Mouse (Mus musculus): ENCODE measurements at regions not wholly inside any gene's neighbourhood (a gene's known extent, or its start where the extent isn't known, plus 50 kb on each side); places are given as distances from the start of the nearest gene placed in this dataset.
"Not testable (repeated sequence)": the region's sequence is repeated elsewhere in the genome, so short reads cannot be mapped to it uniquely, and the experiment has no call there.

DNA sequence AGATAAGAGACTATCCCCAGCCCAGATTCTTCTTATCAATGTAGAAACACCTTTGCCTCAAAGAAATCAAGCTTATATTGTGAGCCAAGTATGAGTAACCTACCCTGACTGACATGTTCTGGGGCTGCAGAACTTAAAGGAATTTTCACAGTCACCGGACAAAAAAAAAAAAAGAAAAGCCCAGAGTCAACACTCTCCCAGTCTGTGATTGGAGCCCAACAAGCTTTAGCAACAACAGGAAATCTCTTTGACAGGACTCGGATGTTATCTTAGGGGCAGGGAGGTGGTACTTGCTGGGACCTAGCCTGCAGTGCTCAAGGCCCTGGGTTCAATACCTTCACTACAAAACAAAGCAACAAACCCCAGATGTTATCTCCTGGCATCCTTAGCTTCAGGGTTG, 114.2 kb downstream of the Nectin1 start:
- DNase-seq (ENCODE audit: low spot score in 2 of 2), result no peak

GRCm38 (mm10) chr9:43858761-43859160, 115.0 kb downstream of the Nectin1 start:
- DNase-seq (ENCODE audit: low spot score in 2 of 2), result no peak

DNA sequence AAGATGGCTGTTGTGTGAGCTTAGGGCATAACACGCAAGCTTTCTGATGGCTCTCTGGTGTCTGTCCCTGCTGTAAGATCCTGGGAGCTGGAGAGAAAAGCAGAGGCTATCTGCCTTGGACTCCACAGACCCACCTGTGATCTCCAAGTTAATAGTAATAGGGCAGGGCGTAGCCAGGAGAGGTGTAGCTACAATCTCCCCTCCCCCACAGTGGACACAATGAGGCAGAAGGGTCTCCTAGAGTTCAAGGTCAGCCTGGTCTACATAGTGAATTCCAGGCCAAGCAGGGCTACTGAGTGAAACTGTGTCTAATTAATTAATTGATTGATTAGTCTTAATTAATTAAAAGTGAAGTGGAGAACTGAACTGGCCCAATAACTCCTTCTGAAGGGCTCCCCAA, 116.5 kb downstream of the Nectin1 start:
- no peak for DNase-seq (ENCODE audit: low spot score in 2 of 2)

GRCm38 (mm10) chr9:43861375-43861774, 117.6 kb downstream of the Nectin1 start:
- no peak for DNase-seq (ENCODE audit: low spot score in 2 of 2)

DNA sequence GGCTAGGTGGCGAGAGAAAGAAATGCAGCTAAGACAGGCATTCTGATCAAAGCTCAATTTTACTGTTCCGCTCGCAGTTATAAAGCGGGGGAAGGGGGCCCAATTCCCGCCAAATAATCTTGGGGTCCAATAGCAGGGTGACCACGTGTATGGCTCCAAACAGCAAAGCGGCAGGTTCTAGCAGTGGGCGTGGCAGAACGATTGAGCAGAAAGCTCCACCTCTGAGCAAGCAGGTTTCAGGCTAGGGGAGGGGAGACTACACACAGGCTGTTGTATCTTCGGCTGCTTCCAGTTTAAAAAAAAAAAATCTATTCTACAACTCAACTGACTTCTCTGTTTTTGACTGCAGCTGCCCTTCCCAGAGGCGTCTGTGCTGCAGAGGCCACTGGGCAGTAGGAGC, 118.2 kb downstream of the Nectin1 start:
- not testable (repeated sequence) for DNase-seq (ENCODE audit: low spot score in 2 of 2)

DNA sequence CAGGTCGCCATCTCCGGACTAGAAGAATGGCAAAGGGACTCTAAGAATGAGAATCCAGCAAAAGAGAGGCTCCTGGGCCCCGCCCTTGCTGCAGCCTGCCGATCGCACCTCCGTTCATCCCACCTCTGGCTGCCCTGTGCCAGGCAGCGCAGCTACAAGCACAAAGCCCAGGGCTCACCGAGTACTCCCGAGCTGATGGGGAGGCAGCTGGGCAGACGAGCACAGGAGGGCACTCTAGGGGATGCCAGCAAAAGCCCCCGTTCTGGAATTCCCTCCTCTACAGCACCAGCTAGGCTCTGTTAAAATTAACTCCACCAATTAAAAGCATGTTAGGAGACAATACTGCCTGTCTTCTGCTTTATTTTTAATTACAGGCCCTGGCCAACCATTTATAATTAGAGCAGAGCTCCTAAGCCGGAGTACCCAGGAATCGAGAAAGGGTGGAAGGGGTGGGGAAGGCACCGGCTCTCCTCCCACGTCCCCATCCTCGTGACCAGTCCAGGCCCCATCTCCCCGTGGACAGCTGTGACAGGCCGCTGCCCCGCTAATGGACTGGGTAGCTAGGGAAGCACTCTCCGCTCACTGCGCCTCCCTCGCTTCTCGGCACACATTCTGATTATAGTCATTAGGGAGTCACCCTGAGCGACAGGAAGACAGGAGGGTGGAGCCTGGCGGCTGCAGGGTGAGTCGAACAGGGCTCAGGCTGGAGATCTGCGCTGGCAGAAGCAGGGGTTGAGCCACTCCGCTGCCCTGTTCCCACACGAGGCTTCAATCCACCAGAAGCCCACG, 120.0 kb downstream of the Nectin1 start:
- peak; percentile 42 to 53 for DNase-seq (ENCODE audit: low spot score in 2 of 2)

DNA sequence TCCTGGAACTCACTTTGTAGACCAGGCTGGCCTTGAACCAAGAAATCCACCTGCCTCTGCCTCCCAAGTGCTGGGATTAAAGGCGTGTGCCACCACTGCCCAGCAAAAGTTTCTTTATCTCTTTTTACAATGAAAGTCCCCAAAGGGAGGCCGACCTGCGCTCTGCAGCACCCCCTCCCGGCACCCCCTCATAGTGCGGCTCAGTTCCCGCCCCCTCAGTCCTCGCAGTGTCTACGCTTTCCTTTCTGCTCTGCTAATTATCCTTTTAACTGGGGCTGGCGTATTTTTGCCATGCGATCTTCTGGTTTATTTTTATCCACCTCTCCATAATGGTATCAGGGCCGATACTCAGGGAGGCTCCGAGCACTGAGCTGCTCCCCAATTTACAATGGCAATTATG, 123.0 kb downstream of the Nectin1 start:
- DNase-seq (ENCODE audit: low spot score in 2 of 2), result peak in 1 of 2 experiments; percentile 27

GRCm38 (mm10) chr9:43873841-43874240, 130.1 kb downstream of the Nectin1 start:
- DNase-seq (ENCODE audit: low spot score in 2 of 2), result no peak

GRCm38 (mm10) chr9:43874332-43874731, 130.5 kb downstream of the Nectin1 start:
- no peak for DNase-seq (ENCODE audit: low spot score in 2 of 2)

DNA sequence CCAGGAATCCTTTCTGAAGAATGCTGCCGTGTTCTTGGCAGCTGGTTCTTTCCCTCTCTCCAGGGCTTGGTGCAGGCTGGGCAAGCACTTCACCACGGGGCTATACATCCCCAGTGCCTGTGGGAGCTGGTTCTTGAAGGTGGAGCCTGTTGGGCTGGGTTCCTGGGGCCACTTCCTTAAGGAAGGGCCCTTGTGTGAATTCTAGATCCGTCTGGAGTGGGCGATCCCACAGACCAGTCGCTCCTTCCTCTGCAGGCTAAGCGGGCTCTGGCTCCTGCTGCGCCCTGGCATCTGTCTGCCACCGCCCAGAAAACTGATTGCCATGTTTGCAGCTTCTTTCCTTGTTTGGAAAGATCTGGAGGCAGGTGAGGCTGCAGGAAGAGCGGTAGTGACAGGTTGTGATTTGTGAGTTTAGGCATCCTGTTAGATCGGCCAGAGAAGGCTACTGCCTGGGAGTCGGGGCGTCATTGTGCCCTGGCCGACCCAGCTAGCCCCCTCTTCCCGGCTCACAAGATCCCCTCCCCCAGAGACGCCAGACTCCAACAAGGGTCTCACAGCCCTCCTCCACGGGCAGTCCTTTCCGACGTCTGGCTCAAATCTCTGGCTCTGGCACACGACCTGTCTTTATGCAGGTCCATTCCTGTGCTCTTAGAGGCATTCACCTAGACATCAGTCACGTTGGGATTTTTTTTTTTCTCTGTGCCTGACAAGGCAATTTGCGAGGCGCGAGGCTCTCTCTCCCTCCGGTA, 135.6 kb downstream of the Nectin1 start:
- no peak for DNase-seq (ENCODE audit: low spot score in 2 of 2)

DNA sequence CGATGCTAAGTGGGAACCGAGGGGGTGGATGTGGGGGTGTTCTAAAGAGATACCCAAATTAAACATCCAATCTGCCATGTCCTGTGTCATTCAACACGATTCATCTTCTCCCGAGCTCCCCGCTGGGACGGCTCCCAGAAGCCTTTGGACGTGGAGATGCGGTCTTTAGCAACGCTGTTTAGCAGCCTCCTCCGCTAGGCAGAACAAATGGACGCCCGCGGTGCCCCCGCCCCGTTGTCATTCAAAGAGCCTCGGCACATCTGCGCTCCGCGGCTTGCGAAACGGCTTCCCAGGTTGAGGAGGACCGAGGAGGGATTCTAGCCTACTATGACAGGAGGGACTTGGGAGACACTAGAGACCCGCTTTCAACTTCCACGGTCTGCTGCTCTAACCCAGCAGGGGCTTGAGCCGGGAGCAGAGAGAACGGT, 136.2 kb downstream of the Nectin1 start:
- peak; percentile 54 to 65 for DNase-seq (ENCODE audit: low spot score in 2 of 2)

DNA sequence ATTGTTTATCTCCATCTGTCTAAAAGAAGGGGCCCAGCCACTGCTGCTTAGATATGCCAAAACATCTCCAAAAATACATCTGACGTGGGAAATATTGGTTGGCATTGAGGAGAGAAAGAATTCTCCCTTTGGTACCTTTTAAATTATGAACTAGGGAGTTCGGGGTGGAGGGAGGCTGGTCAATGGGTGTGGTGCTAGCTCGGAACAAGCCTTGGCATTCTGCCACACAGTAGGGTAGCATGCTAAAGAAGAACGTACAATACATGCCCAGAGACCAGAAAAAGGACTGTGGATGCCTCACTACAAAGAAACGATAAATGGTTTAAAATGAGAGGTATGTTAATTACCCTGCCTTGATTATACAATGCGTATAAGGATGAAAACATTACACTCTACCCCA, 149.3 kb downstream of the Nectin1 start:
- no peak for DNase-seq (ENCODE audit: low spot score in 2 of 2)

GRCm38 (mm10) chr9:43899239-43899638, 143.9 kb upstream of the Thy1 start:
- DNase-seq (ENCODE audit: low spot score in 2 of 2), result no peak

DNA sequence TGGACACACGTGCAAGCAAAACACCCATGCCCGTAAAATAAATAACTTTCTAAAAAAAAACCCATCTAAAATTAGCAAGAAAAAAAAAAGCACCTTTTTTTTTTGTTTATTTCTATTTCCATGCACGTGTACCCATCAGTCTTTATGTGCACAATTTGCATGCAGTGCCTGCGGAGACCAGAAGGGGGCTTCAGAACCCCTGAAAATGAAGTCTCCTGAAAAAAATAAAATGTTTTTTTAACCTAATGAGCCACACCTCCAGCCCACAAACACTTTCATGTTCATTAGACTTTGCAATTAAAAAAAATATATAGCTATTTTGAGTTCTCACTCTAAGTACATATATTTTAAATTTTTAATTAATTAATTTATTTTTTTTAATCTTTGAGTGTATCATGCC, 134.9 kb upstream of the Thy1 start:
- DNase-seq (ENCODE audit: low spot score in 2 of 2), result no peak

- no peak for DNase-seq (ENCODE audit: low spot score in 2 of 2)
These were observed 128.2 kb upstream of the Thy1 start for GRCm38 (mm10) chr9:43915015-43915414.

DNA sequence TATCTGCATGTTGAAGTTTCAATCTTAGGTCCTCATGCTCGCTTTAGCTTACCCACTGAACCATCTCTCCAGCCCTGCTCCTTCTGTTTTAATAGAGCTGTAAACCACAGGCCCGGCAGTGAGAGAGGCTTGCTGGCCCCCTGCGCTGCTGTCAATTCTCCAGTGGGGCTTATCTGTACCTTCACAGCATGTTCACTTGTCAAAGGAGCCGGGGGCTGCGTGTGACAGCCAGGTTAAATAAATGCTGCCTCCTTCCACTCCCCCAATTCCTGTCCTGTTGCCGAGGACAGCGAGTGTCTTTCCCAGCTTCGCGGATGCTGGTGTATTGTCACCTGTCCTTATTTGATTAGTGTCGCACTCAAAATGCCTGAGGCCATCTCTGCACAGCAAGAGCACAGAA, 125.7 kb upstream of the Thy1 start:
- no peak for DNase-seq (ENCODE audit: low spot score in 2 of 2)

GRCm38 (mm10) chr9:43919010-43919409, 124.2 kb upstream of the Thy1 start:
- no peak for DNase-seq (ENCODE audit: low spot score in 2 of 2)

GRCm38 (mm10) chr9:43920053-43920754, 123.0 kb upstream of the Thy1 start:
- peak; percentile 90 to 91 for DNase-seq (ENCODE audit: low spot score in 2 of 2)

DNA sequence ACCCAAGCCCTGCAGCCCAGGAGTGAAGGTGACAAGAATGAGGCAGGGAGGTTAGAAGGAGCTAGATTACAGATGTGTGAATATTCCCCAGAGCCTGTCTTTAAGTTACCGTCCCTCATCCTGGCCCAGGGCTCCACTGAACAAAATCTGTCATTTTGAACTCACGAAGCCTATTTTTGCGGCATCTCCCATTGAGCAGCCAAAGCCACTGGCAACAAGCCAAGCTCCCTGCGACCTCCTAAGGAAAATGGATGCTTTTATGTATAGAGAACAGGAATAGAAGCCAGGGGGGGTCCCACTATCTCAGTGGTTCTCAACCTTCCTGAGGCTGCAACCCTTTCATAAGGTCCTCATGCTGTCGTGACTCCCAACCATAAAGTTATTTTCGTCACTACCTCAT, 121.0 kb upstream of the Thy1 start:
- no peak for DNase-seq (ENCODE audit: low spot score in 2 of 2)

DNA sequence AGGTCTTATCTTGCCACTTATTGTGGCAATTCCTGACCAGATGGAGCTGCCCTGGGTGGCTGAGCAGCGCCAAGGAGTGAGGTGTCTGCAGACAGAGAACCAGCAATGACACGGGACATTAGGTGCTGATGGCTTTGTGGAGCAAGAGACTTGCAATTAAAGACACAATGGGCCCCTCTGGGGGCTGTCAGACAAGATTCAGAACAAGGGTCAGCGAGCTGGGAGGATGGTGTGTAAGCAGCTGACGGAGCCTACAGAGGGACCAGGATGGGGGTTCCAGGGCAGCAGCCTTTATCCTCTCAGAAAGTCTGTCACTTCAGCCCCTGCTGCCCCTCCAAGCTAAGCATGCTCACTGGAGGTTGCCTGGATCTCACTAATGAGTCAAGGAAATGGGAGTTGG, 120.1 kb upstream of the Thy1 start:
- no peak for DNase-seq (ENCODE audit: low spot score in 2 of 2)

GRCm38 (mm10) chr9:43924795-43925194, 118.4 kb upstream of the Thy1 start:
- peak; percentile 54 to 72 for DNase-seq (ENCODE audit: low spot score in 2 of 2)
